Mouse (Mus musculus) urinary bladder, postnatal 14 days (tissue): ENCODE results near the gene Mars.
"Not testable (repeated sequence)": the region's sequence is repeated elsewhere in the genome, so short reads cannot be mapped to it uniquely, and the experiment has no call there.

Experiments
- DNase-seq: peaks from one replicate; pipeline ENCODE4 v3.0.0; 2021; ENCODE audit warnings: low spot score

The Mars gene

GRCm38 (mm10) chr10:127336952-127337351, 25.4 kb upstream of the Mars start:
- no peak for DNase-seq

GRCm38 (mm10) chr10:127335271-127335670, 23.7 kb upstream of the Mars start:
- no peak for DNase-seq

- no peak for DNase-seq
These were observed 21.6 kb upstream of the Mars start for GRCm38 (mm10) chr10:127333152-127333551.

- DNase-seq = no peak
These were observed 20.8 kb upstream of the Mars start for GRCm38 (mm10) chr10:127332211-127332874.

GRCm38 (mm10) chr10:127330212-127330611, 18.6 kb upstream of the Mars start:
- no peak for DNase-seq

GRCm38 (mm10) chr10:127327461-127328145, 16.0 kb upstream of the Mars start:
- no peak for DNase-seq

- DNase-seq = peak; percentile 40
These were observed 15.2 kb upstream of the Mars start for GRCm38 (mm10) chr10:127326828-127327227.

- no peak for DNase-seq
These were observed 14.6 kb upstream of the Mars start for GRCm38 (mm10) chr10:127326017-127326801.

GRCm38 (mm10) chr10:127325454-127326016, 13.9 kb upstream of the Mars start:
- DNase-seq = no peak

GRCm38 (mm10) chr10:127324495-127324894, 12.9 kb upstream of the Mars start:
- DNase-seq = peak; percentile 65

GRCm38 (mm10) chr10:127323131-127323855, 11.7 kb upstream of the Mars start:
- DNase-seq = no peak

GRCm38 (mm10) chr10:127322669-127323068, 11.1 kb upstream of the Mars start:
- DNase-seq = no peak

- no peak for DNase-seq
These were observed 10.6 kb upstream of the Mars start for GRCm38 (mm10) chr10:127322178-127322577.

- DNase-seq = no peak
These were observed 10.0 kb upstream of the Mars start, which contains the start of gene Arhgap9 for GRCm38 (mm10) chr10:127321621-127322020. TSS of gene Arhgap9 (plus strand) at chr10:127321964.

GRCm38 (mm10) chr10:127319969-127320368, 8.4 kb upstream of the Mars start:
- no peak for DNase-seq

- DNase-seq = no peak
These were observed 6.4 kb upstream of the Mars start for GRCm38 (mm10) chr10:127318009-127318408.

- DNase-seq = no peak
These were observed 5.7 kb upstream of the Mars start for GRCm38 (mm10) chr10:127317277-127317676.

- not testable (repeated sequence) for DNase-seq
These were observed 3.4 kb upstream of the Mars start for GRCm38 (mm10) chr10:127314950-127315349.

- DNase-seq = not testable (repeated sequence)
These were observed 1.9 kb upstream of the Mars start for GRCm38 (mm10) chr10:127313516-127313915.

GRCm38 (mm10) chr10:127312858-127313257, 1.3 kb upstream of the Mars start:
- no peak for DNase-seq

- DNase-seq = peak; percentile 81
These were observed 730 bp upstream of the Mars start for GRCm38 (mm10) chr10:127312356-127312676.
